Mouse (Mus musculus) olfactory bulb, adult 2 months (tissue): ENCODE data around the gene Scarf1.

Source experiments
- CTCF ChIP-seq: fragments of 200-500 bp; IDR thresholded peaks from 2 replicates; pipeline ENCODE4 v1.5.1; 2012; ENCODE audit warnings: low read depth, mild to moderate bottlenecking, low read length, moderate library complexity; ENCODE audit not compliant: insufficient read depth
- POLR2A ChIP-seq: fragments of 200-500 bp; IDR thresholded peaks from 2 replicates; pipeline ENCODE4 v1.6.1; 2012; ENCODE audit warnings: mild to moderate bottlenecking, low read depth, low read length, moderate library complexity; ENCODE audit not compliant: insufficient read depth

- no peak for TF ChIP-seq CTCF
- TF ChIP-seq POLR2A: no peak
Measured at GRCm38 (mm10) chr11:75544713-75545112, 31.4 kb downstream of the Scarf1 start.
